Comparison of ENCODE assay signal across 13 mouse cellular contexts in genomic region chr12:89918138-89918829, GRCm38 (mm10).
DNase-seq lines count a peak whose midpoint lies in the region; ATAC-seq and TF ChIP-seq lines count a peak whose summit lies in the region.
"Had no signal": no experiment of that assay in that cellular context is flagged by ENCODE, and none has a peak within 500 bp of the region (broad histone marks: within the 10 kb centered on the region; RNA-seq: fewer than 3 reads in every experiment).

No protein-coding gene starts in this region.

- 79% methylated on average over 8 of the region's 8 CpGs for WGBS in embryonic facial prominence, embryonic 10.5 days
- 44% methylated on average over 8 of the region's 8 CpGs for WGBS in hindbrain, embryonic 16.5 days
- WGBS in kidney, adult 2 months, result 68% methylated on average over 8 of the region's 8 CpGs

- peak; percentile 78 for DNase-seq in brain, embryonic 14.5 days (ENCODE audit: low read depth)
- DNase-seq in embryonic facial prominence, embryonic 10.5 days (ENCODE audit: low spot score), result peak; percentile 10
- peak; percentile 14 for DNase-seq in neural tube, embryonic 10.5 days (ENCODE audit: extremely low spot score, low spot score)
- no peak for DNase-seq in kidney, adult 2 months
- DNase-seq in gastrocnemius, postnatal 36 days, result no peak
- DNase-seq in testis, postnatal 10 days (ENCODE audit: low spot score), result no peak
- DNase-seq: cerebellum, postnatal 14 days; gastrocnemius, postnatal 14 days; kidney, postnatal 14 days; lung, embryonic 14.5 days had no signal

- no peak overlapping the region for H3K27ac ChIP-seq in embryonic facial prominence, embryonic 10.5 days (replicated peaks)
- peak overlapping the region; percentile 48; the same call in 1 of the 2 replicates for H3K27ac ChIP-seq in hindbrain, embryonic 16.5 days (ENCODE audit: low read depth, low read length)
- H3K27ac ChIP-seq in kidney, adult 2 months (ENCODE audit: insufficient read depth, low read depth, low read length), result no peak overlapping the region
- H3K27ac ChIP-seq: limb, embryonic 15.5 days had no signal

- no peak for TF ChIP-seq CTCF in brain, embryonic 14.5 days (IDR thresholded peaks at IDR 0.05; ENCODE audit: borderline replicate concordance, extremely low read depth, insufficient read depth, insufficient read length)
- TF ChIP-seq CTCF in kidney, adult 2 months (conservative IDR thresholded peaks at IDR 0.05; ENCODE audit: insufficient read depth, insufficient read length, low read depth, low read length), result no peak

- H3K36me3 ChIP-seq in embryonic facial prominence, embryonic 10.5 days (replicated peaks), result no peaks in the 10 kb centered on the region
- no peaks in the 10 kb centered on the region for H3K36me3 ChIP-seq in hindbrain, embryonic 16.5 days (ENCODE audit: control insufficient read depth, insufficient read depth, low read length)
- H3K36me3 ChIP-seq in kidney, adult 2 months (ENCODE audit: control insufficient read depth, insufficient read depth, low read length), result no peaks in the 10 kb centered on the region
- H3K36me3 ChIP-seq: limb, embryonic 15.5 days had no signal

- no peak for TF ChIP-seq POLR2A in brain, embryonic 14.5 days (IDR thresholded peaks at IDR 0.05; ENCODE audit: borderline replicate concordance, extremely low read depth, insufficient read depth, insufficient read length, poor library complexity, severe bottlenecking)
- no peak for TF ChIP-seq POLR2A in kidney, adult 2 months (IDR thresholded peaks at IDR 0.05; ENCODE audit: low read depth, low read length)

- no peaks in the 10 kb centered on the region for H3K9me3 ChIP-seq in embryonic facial prominence, embryonic 10.5 days
- H3K9me3 ChIP-seq in hindbrain, embryonic 16.5 days (ENCODE audit: control insufficient read depth, low read length), result no peaks in the 10 kb centered on the region
- H3K9me3 ChIP-seq: limb, embryonic 15.5 days; megakaryocyte, embryonic 14.5 days had no signal

- H3K4me1 ChIP-seq in embryonic facial prominence, embryonic 10.5 days, result peaks cover 7% of the 10 kb centered on the region
- H3K4me1 ChIP-seq in hindbrain, embryonic 16.5 days (ENCODE audit: control insufficient read depth, insufficient read depth, low read depth, low read length), result peaks cover 6% of the 10 kb centered on the region
- no peaks in the 10 kb centered on the region for H3K4me1 ChIP-seq in kidney, adult 2 months (ENCODE audit: control insufficient read depth, insufficient read depth, low read length)
- H3K4me1 ChIP-seq: limb, embryonic 15.5 days; megakaryocyte, embryonic 14.5 days had no signal

- H3K4me2 ChIP-seq in hindbrain, embryonic 16.5 days (ENCODE audit: low read length), result no peak overlapping the region
- H3K4me2 ChIP-seq: limb, embryonic 15.5 days; lung, embryonic 14.5 days had no signal

- peak; percentile 76 for ATAC-seq in hindbrain, embryonic 16.5 days

- no peaks in the 10 kb centered on the region for H3K27me3 ChIP-seq in embryonic facial prominence, embryonic 10.5 days (replicated peaks; ENCODE audit: low read depth, poor library complexity, severe bottlenecking)
- no peaks in the 10 kb centered on the region for H3K27me3 ChIP-seq in hindbrain, embryonic 16.5 days (replicated peaks; ENCODE audit: control insufficient read depth, insufficient read depth, low read length)
- H3K27me3 ChIP-seq in kidney, adult 2 months (replicated peaks; ENCODE audit: control insufficient read depth, insufficient read depth, low read length), result no peaks in the 10 kb centered on the region; the same call in 1 of the 2 replicates
- H3K27me3 ChIP-seq: limb, embryonic 15.5 days; megakaryocyte, embryonic 14.5 days had no signal

- intact Hi-C loops in gastrocnemius, postnatal 36 days (cut with DNase I), result no loop called here

- H3K9ac ChIP-seq in hindbrain, embryonic 16.5 days (ENCODE audit: low read depth, low read length), result no peak overlapping the region
- H3K9ac ChIP-seq: limb, embryonic 15.5 days; lung, embryonic 14.5 days had no signal

- no peak overlapping the region for H3K4me3 ChIP-seq in embryonic facial prominence, embryonic 10.5 days
- no peak overlapping the region for H3K4me3 ChIP-seq in hindbrain, embryonic 16.5 days (ENCODE audit: low read length)
- no peak overlapping the region for H3K4me3 ChIP-seq in kidney, adult 2 months (ENCODE audit: insufficient read depth, low read depth, low read length)
- H3K4me3 ChIP-seq: limb, embryonic 15.5 days; megakaryocyte, embryonic 14.5 days had no signal

Comparison
In these comparisons a context has a peak if more than half of its experiments do, and no peak if none do; other contexts are left out.
1. DNase-seq: peak in brain, embryonic 14.5 days (single experiment), embryonic facial prominence, embryonic 10.5 days (single experiment) and neural tube, embryonic 10.5 days (single experiment); none in kidney, adult 2 months (single experiment), gastrocnemius, postnatal 36 days (0 of 2) and testis, postnatal 10 days (single experiment).